Mouse (Mus musculus): ENCODE measurements around the gene Ppp4r3a.

DNA sequence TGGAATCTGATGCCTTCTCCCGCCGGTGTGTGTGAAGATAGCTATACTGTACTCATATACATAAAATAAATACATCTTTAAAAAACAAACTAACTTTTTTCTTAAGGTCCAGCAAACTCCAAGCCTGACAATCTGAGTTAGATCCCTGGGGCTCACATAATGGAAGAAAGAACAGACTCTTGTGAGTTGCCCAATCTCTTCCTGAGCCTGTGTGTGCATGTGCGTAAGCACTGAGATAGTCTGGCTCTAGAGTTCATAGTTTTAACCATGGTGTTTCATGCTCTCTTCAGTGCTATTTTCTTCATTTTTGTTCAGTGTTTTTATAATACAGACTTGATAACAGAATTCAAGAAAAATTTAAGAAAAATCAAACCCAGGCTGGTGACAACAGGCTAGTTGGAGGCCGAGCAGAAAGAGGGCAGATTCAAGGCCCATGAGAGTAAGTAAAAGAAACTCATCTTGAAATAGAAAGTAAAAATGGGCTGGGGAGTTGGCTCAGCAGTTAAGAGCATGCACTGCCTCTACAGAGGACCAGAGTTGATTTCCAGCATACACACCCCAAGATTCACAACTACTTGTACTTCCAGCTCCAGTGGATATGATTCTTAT, 8.6 kb downstream of the Ppp4r3a start:
- TF ChIP-seq CTCF (IDR thresholded peaks at IDR 0.05; ENCODE audit: extremely low read depth, insufficient read depth, low read length) (no peak), POLR2A (IDR thresholded peaks at IDR 0.05; ENCODE audit: extremely low read depth, insufficient read depth, low read length) (no peak)
